Mouse (Mus musculus) intestine, postnatal 0 days (tissue): Measurements from ENCODE around the gene Gpc4. TPM values are rescaled to one million over a fixed set of nuclear protein-coding genes. Genes with fewer than 3 reads are reported as not detected.

Experiments
- ATAC-seq: fragments of 200-750 bp; cut with Nextera tagmentation; 2 replicates; pipeline ENCODE4 v1.8.0; 2017; ENCODE audit warnings: mild to moderate bottlenecking, moderate TSS enrichment, moderate library complexity
- H3K27ac ChIP-seq: fragments of 300-500 bp; sonication (generic); 2 replicates; pipeline ENCODE4 v1.5.1; 2014; ENCODE audit warnings: mild to moderate bottlenecking, low read depth, low read length, moderate library complexity
- H3K27me3 ChIP-seq: fragments of 300-500 bp; sonication (generic); replicated peaks from 2 replicates; pipeline ENCODE4 v1.6.1; 2014; ENCODE audit warnings: low read length, mixed read lengths; ENCODE audit not compliant: control insufficient read depth, insufficient read depth
- H3K36me3 ChIP-seq: fragments of 300-500 bp; sonication (generic); 2 replicates; pipeline ENCODE4 v1.6.1; 2014; ENCODE audit warnings: mild to moderate bottlenecking, moderate library complexity; ENCODE audit not compliant: control insufficient read depth, insufficient read depth
- H3K4me1 ChIP-seq: fragments of 300-500 bp; sonication (generic); replicated peaks from 2 replicates; pipeline ENCODE4 v1.6.1; 2014; ENCODE audit warnings: antibody characterized with exemption, low read length, mixed read lengths; ENCODE audit not compliant: control insufficient read depth, insufficient read depth
- H3K4me2 ChIP-seq: fragments of 300-500 bp; sonication (generic); replicated peaks from 2 replicates; pipeline ENCODE4 v1.6.1; 2014; ENCODE audit warnings: low read depth, mild to moderate bottlenecking, moderate library complexity
- H3K4me3 ChIP-seq: fragments of 300-500 bp; sonication (generic); 2 replicates; pipeline ENCODE4 v1.5.1; 2014; ENCODE audit warnings: low read depth, low read length
- H3K9ac ChIP-seq: fragments of 300-500 bp; sonication (generic); 2 replicates; pipeline ENCODE4 v1.6.1; 2014; ENCODE audit warnings: mild to moderate bottlenecking, low read depth, low read length
- H3K9me3 ChIP-seq: fragments of 300-500 bp; sonication (generic); 2 replicates; pipeline ENCODE4 v1.6.1; 2016; ENCODE audit warnings: mixed run types; ENCODE audit not compliant: control insufficient read depth
- CTCF ChIP-seq: sonication (generic); IDR thresholded peaks from 2 replicates; pipeline ENCODE4 v1.5.1; 2016; ENCODE audit warnings: low read depth, mild to moderate bottlenecking, control low read depth, antibody characterized with exemption, moderate library complexity
- WGBS: fragments of 180-500 bp; shearing (Covaris S2); extraction: QIAGEN DNeasy Blood & Tissue Kit; methylation state at CpG from one replicate; pipeline ENCODE4 v1.1.7; 2014; 5-methylcytosine and 5-hydroxymethylcytosine counted together
- polyA plus RNA-seq: library from polyadenylated mRNA; unstranded; fragments of >200 nt; fragmentation: Nextera tagmentation; extraction: Ambion mirVana; gene quantifications from 2 replicates; pipeline ENCODE4 v1.2.1, GENCODE M21; 2015

Gene Gpc4
- polyA plus RNA-seq, 1 experiment from 2014 or later = 21.2 TPM

DNA sequence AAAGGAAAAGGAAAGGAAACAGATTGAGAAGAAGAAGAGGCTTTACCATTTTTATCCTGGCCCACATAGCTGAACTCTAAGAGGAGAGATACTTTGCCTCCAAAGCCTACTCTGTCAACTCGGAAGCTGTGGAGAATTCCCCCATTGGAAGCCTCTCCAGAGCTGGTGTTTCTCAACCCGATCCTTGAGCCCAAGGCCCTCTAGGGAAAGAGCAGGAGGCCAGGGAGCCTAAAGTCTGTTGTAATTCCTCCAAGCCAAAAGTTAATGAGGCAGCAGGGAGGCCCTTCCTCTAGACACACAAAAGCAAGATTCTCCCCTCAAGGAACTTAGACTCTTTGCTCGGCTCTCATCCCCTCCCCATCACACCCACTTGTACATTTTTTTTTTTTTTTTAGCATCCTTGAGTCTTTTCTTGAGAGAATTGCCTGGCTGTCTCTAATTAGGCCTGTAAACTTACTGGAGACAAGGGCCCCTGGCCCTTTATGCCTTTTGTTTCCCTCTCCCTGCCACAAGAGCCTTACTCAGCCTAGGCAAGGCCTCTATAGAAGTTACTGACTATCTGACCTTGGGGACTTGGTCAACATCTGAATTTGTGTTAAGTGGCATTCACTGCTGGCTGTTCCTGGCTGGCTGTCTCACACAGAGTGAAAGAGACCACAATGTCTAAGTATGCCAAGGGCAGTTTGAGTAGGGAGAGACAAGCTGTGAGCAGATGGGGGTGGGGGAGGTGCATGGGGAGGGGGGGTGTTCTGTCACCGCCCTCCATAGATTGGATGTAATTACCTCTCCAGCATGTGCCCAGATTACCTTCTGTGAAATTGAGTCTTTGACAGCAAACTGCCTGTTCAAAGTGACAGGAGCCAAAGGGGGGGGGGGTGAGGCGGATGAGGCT, 18.7 kb upstream of the Gpc4 start:
- ATAC-seq = no peak
- Histone ChIP-seq H3K36me3 (no peaks in the 10 kb centered on the region), H3K27ac (no peak overlapping the region), H3K9me3 (no peaks in the 10 kb centered on the region), H3K4me2 (no peak overlapping the region), H3K27me3 (no peaks in the 10 kb centered on the region), H3K4me3 (no peak overlapping the region), H3K9ac (no peak overlapping the region), H3K4me1 (no peaks in the 10 kb centered on the region)
- WGBS = 70% methylated on average over 5 of the region's 5 CpGs
- TF ChIP-seq CTCF = no peak

DNA sequence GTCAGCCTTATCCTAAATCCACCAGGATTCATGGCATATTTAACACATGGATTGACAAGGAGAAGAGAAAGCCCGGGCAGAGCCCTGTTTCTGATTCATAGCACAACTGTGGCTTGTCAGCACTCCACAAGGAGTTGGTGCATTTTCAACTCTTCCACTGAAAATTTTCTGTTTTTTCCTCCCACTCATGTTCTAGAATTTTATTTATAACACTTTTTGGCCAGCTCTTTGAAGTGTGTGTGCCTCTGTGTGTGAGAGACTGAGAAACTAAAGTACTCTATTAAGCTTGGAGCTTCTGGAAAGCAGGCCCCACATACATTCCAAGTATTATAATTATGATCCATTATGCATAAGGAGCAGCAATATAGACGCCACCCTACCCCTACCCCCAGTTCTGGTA, 16.3 kb upstream of the Gpc4 start:
- Histone ChIP-seq H3K4me3 (no peak overlapping the region), H3K4me2 (no peak overlapping the region), H3K4me1 (no peaks in the 10 kb centered on the region), H3K9ac (no peak overlapping the region), H3K9me3 (no peaks in the 10 kb centered on the region), H3K36me3 (no peaks in the 10 kb centered on the region), H3K27me3 (no peaks in the 10 kb centered on the region), H3K27ac (no peak overlapping the region)
- no peak for ATAC-seq
- TF ChIP-seq CTCF = no peak
- 82% methylated on average over 2 of the region's 2 CpGs for WGBS

DNA sequence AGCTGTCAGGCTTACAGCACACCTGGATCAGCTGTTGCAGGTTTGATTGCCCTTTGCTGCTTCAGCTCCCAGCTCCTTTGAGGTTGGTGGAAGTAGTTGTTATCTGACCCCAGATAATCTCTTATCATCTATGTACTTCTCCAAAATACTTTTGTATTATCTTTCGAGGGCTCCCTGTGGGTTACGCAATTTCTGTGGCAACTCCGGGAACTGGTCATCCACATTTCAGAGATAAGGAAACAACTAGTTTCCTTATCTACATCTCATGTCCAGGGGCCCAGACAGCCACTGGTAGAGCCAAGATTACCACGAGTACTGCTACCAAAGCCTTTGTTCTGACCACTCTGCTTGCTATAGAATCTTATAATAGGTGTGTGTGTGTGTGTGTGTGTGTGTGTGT, 12.0 kb upstream of the Gpc4 start:
- ATAC-seq = no peak

DNA sequence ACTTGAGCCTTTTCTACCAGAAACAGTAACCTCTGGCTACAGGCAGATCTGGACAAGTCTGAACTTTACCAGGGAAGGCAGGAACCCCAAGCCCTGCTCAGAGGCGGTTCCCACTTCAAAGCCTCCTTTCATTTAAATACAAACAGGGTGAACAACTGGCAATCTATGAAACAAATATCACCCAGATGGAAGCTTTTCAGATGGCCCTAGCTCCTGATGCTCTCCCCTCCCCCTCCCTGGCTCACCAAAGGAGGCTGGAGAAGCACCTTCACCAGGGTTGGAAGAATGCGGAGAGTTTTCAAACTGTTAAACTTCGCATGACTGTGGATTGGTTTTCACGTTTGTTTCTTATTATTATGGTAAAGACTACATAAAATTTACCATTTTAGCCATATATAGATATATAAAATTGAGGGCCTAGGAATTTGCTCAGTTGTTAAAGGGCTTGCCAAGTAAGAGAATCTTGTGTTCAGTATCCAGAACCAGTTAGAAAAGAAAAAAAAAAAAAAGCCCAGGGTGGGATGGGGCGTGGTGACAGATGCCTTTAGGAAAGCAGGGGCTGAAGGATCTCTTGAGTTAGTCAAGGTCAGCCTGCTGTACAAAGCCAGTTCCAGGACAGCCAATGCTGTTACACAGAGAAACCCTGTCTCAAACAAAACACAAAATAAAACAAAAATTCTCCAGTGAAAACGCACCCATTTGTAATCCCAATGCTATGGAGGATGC, 2.6 kb upstream of the Gpc4 start:
- Histone ChIP-seq H3K4me3 (no peak overlapping the region), H3K9me3 (no peaks in the 10 kb centered on the region), H3K4me1 (no peaks in the 10 kb centered on the region), H3K9ac (no peak overlapping the region), H3K4me2 (no peak overlapping the region), H3K27me3 (no peaks in the 10 kb centered on the region), H3K36me3 (no peaks in the 10 kb centered on the region), H3K27ac (no peak overlapping the region)
- WGBS = 57% methylated on average over 6 of the region's 6 CpGs
- no peak for ATAC-seq
- TF ChIP-seq CTCF = no peak

More for the DNA sequence above, 12.0 kb upstream of the Gpc4 start:
- Histone ChIP-seq H3K27ac (no peak overlapping the region), H3K9me3 (no peaks in the 10 kb centered on the region), H3K9ac (no peak overlapping the region), H3K36me3 (no peaks in the 10 kb centered on the region), H3K4me1 (no peaks in the 10 kb centered on the region), H3K27me3 (no peaks in the 10 kb centered on the region), H3K4me3 (no peak overlapping the region), H3K4me2 (no peak overlapping the region)
- no peak for TF ChIP-seq CTCF
- 54% methylated on average over 4 of the region's 4 CpGs for WGBS

DNA sequence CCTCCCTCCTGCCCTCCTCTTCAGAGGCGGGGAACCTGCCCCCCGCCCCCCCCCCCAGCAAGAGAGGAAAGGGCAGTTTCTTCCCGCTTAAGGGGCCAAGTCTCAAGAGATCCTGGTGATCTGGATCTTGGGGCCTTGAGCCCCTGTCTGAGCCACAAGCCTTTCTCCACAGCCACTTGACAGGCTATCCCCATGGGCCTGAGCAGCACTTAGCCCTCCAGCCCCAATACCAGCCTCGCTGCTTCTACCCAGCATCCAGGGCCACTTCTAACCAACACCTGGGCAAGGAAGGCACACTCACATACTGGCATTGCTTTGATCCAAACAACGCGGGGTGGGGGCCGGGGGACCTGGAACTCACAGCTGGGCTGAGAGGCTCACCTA, 495 bp upstream of the Gpc4 start:
- TF ChIP-seq CTCF = no peak
- peak overlapping the region; percentile 54 for H3K4me3 ChIP-seq
- peak overlapping the region; percentile 81 for H3K4me2 ChIP-seq
- H3K27me3 ChIP-seq = no peaks in the 10 kb centered on the region
- 0 out of 2 replicates have a peak, but pooled peaks have one; percentile 15 for ATAC-seq
- H3K9ac ChIP-seq = no peak overlapping the region
- 48% methylated on average over 5 of the region's 7 CpGs for whole genome bisulfite sequencing
- no peaks in the 10 kb centered on the region for H3K4me1 ChIP-seq
- no peak overlapping the region for H3K27ac ChIP-seq
- H3K9me3 ChIP-seq = no peaks in the 10 kb centered on the region
- no peaks in the 10 kb centered on the region for H3K36me3 ChIP-seq

DNA sequence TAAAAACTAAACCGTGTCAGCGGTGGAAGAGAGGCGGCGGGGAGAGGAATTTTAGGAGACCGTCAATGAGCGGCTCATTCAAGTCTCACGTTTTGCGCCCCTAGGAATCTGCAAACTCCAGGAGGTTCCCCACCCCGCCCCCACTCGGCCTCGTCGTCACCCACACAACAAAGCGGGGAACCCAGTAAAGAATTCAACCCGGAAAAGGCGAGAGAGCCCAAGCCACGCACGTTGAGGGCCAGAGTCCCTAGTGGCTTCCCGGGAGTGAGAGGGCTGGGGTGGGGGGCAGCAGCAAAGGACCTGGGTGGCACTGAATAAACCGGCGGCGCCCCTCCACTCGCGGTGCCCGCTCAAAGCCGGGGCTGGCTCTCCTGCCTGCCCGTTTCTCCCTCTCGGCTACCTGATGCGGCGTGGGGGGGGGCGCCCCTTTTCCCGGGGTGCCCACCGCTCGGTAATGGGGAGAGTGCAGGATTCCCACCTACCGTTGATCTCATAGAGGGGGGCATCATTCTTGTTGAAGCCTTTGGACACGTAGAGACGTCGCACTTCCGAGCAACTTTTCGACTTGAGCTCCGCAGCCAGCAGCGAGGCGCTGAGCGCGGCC, 816 bp downstream of the Gpc4 start:
- TF ChIP-seq CTCF = no peak
- 20% methylated on average over 41 of the region's 44 CpGs for WGBS
- H3K9ac ChIP-seq = peak overlapping the region; percentile 56
- H3K4me1 ChIP-seq = no peaks in the 10 kb centered on the region
- no peaks in the 10 kb centered on the region for H3K9me3 ChIP-seq
- no peaks in the 10 kb centered on the region for H3K36me3 ChIP-seq
- no peak overlapping the region for H3K27ac ChIP-seq
- no peaks in the 10 kb centered on the region for H3K27me3 ChIP-seq
- peak overlapping the region; percentile 81 for H3K4me2 ChIP-seq
- ATAC-seq = no peak
- H3K4me3 ChIP-seq = peak overlapping the region; percentile 54
